Mouse (Mus musculus) lung, embryonic 16.5 days (tissue): Measurements from ENCODE around the gene C130073F10Rik. TPM values are rescaled to one million over a fixed set of nuclear protein-coding genes. Genes with fewer than 3 reads are reported as not detected.
"Not testable (repeated sequence)": the region's sequence is repeated elsewhere in the genome, so short reads cannot be mapped to it uniquely, and the experiment has no call there.

ENCODE experiments used
- ATAC-seq: fragments of 200-750 bp; cut with Nextera tagmentation; 2 replicates; pipeline ENCODE4 v1.8.0; 2017; ENCODE audit warnings: low read depth, mild to moderate bottlenecking, moderate library complexity
- H3K27ac ChIP-seq: fragments of 300-500 bp; sonication (generic); 2 replicates; pipeline ENCODE4 v1.5.1; 2014; ENCODE audit warnings: mild to moderate bottlenecking, control low read depth, low read length
- H3K27me3 ChIP-seq: fragments of 300-500 bp; sonication (generic); 2 replicates; pipeline ENCODE4 v1.6.1; 2014; ENCODE audit warnings: low read depth, low read length, mixed read lengths; ENCODE audit not compliant: control insufficient read depth, insufficient read depth
- H3K36me3 ChIP-seq: fragments of 300-500 bp; sonication (generic); 2 replicates; pipeline ENCODE4 v1.6.1; 2014; ENCODE audit warnings: low read length; ENCODE audit not compliant: control insufficient read depth, insufficient read depth
- H3K4me1 ChIP-seq: fragments of 300-500 bp; sonication (generic); replicated peaks from 2 replicates; pipeline ENCODE4 v1.6.1; 2014; ENCODE audit warnings: low read length, mixed read lengths; ENCODE audit not compliant: control insufficient read depth, insufficient read depth
- H3K4me2 ChIP-seq: fragments of 300-500 bp; sonication (generic); 2 replicates; pipeline ENCODE4 v1.6.1; 2014; ENCODE audit warnings: low read depth, low read length, control low read depth
- H3K4me3 ChIP-seq: fragments of 300-500 bp; sonication (generic); 2 replicates; pipeline ENCODE4 v1.5.1; 2014; ENCODE audit warnings: mild to moderate bottlenecking, low read length, control low read depth
- H3K9ac ChIP-seq: fragments of 300-500 bp; sonication (generic); 2 replicates; pipeline ENCODE4 v1.6.1; 2014; ENCODE audit warnings: low read length, control low read depth
- H3K9me3 ChIP-seq: fragments of 300-500 bp; sonication (generic); 2 replicates; pipeline ENCODE4 v1.6.1; 2016; ENCODE audit warnings: low read length; ENCODE audit not compliant: control insufficient read depth
- WGBS: fragments of 180-500 bp; shearing (Covaris S2); extraction: QIAGEN DNeasy Blood & Tissue Kit; methylation state at CpG from one replicate; pipeline ENCODE4 v1.1.7; 2014; 5-methylcytosine and 5-hydroxymethylcytosine counted together
- polyA plus RNA-seq: library from polyadenylated mRNA; unstranded; fragments of >200 nt; fragmentation: Nextera tagmentation; extraction: Ambion mirVana; gene quantifications from 2 replicates; pipeline ENCODE4 v1.2.1, GENCODE M21; 2015

C130073F10Rik gene
- polyA plus RNA-seq, 1 experiment from 2014 or later: 0.23 TPM

DNA sequence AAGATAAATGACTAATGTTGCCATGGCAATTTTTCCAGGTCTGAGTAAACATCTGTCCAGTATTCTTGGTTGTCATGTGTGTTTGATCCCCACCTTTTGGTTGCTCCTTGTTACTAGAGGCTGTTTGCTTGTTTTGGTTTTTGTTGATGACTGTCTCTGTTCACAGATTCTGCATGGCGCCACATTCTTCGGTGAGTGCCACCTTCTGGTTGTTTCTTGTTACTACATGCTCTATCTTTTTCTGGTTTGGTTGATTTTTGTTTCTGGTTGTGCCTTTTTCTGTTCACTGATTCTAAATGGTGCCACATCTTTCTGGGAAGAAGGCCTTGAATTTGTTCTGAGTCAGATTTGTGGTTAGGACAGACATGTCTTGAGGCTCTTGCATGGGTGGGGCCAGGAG, 42.7 kb downstream of the C130073F10Rik start:
- no peak overlapping the region for H3K9ac ChIP-seq
- no peak overlapping the region for H3K4me3 ChIP-seq
- H3K27me3 ChIP-seq: no peaks in the 10 kb centered on the region
- no peaks in the 10 kb centered on the region for H3K4me1 ChIP-seq
- H3K4me2 ChIP-seq: no peak overlapping the region
- no peak for ATAC-seq
- 65% methylated on average over 2 of the region's 2 CpGs for whole genome bisulfite sequencing
- H3K36me3 ChIP-seq: no peaks in the 10 kb centered on the region
- H3K27ac ChIP-seq: no peak overlapping the region
- H3K9me3 ChIP-seq: peaks cover 12% of the 10 kb centered on the region; the same call in 1 of the 2 replicates

DNA sequence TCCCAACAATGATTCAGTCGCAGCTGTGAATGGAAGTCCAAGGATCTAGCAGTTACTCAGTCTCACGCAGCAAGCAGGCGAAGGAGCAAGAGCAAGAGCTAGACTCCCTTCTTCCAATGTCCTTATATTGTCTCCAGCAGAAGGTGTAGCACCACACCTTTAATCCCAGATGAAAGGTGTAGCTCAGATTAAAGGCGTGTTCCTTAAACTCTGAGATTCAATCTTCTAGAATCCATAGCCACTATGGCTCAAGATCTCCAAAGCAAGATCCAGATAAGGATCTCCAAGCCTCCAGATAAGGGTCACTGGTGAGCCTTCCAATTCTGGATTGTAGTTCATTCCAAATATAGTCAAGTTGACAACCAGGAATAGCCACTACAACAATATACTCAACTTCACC, 49.7 kb downstream of the C130073F10Rik start, which contains the start of gene B020004J07Rik:
Gene B020004J07Rik (minus strand): TSS at position 101 of the 400 bp plus-strand sequence.
- not testable (repeated sequence) for H3K4me1 ChIP-seq, ATAC-seq, H3K27me3 ChIP-seq, H3K27ac ChIP-seq, H3K9me3 ChIP-seq, H3K4me3 ChIP-seq, H3K9ac ChIP-seq, H3K36me3 ChIP-seq, H3K4me2 ChIP-seq
- 82% methylated on average over 3 of the region's 4 CpGs for WGBS

Other genes starting within 250 kb of the C130073F10Rik start
- 96.7 and 99.8 TPM in 2 replicates for gene Leprot, start 246.1 kb downstream of the C130073F10Rik start, polyA plus RNA-seq
- 6.6 and 8.5 TPM in 2 replicates for gene Lepr, start 176.4 kb downstream of the C130073F10Rik start, polyA plus RNA-seq
- not detected in 2 replicates for gene B020004J07Rik, start 49.8 kb downstream of the C130073F10Rik start, polyA plus RNA-seq
- not detected in 2 replicates for gene Gm12800, start 15.3 kb upstream of the C130073F10Rik start, polyA plus RNA-seq
- not detected in 2 replicates for gene Gm12794, start 46.6 kb upstream of the C130073F10Rik start, polyA plus RNA-seq
- gene Gm12790, start 87.3 kb upstream of the C130073F10Rik start, polyA plus RNA-seq: not detected in 2 replicates
- gene Gm12789, start 92.8 kb upstream of the C130073F10Rik start, polyA plus RNA-seq: not detected in 2 replicates
- 35.4 and 46.5 TPM in 2 replicates for gene Pde4b, start 193.8 kb upstream of the C130073F10Rik start, polyA plus RNA-seq